Mouse (Mus musculus): ENCODE results near the gene Pnkd. TPM values are rescaled to one million over a fixed set of nuclear protein-coding genes. Genes with fewer than 3 reads are reported as not detected.

Gene Pnkd
- total RNA-seq, 2 experiments from 2014 or later, result 151 to 152 TPM

- no peak for DNase-seq (ENCODE audit: low spot score in 2 of 2)
- intact Hi-C loops (cut with DNase I), result loop anchor here (5.0 kb wide), 1 partner anchor 68 kb away; no protein-coding TSS in a partner anchor
Observed at GRCm38 (mm10) chr1:74275015-74275414, 9.7 kb upstream of the Pnkd start.

- intact Hi-C loops (cut with DNase I), result loop anchor here (5.0 kb wide), 1 partner anchor 70 kb away; no protein-coding TSS in a partner anchor
- DNase-seq (ENCODE audit: low spot score in 2 of 2), result no peak
Observed at GRCm38 (mm10) chr1:74277041-74277440, 7.7 kb upstream of the Pnkd start.

- no peak for DNase-seq (ENCODE audit: low spot score in 2 of 2)
- intact Hi-C loops (cut with DNase I), result loop anchor here (5.0 kb wide), 1 partner anchor 71 kb away; no protein-coding TSS in a partner anchor
Observed at GRCm38 (mm10) chr1:74277883-74278537, 6.7 kb upstream of the Pnkd start.

GRCm38 (mm10) chr1:74278538-74278937 is 6.2 kb upstream of the Pnkd start, which contains the start of gene Gpbar1:
Gpbar1 (plus strand) TSS chr1:74278550.
- no peak for DNase-seq (ENCODE audit: low spot score in 2 of 2)
- intact Hi-C loops (cut with DNase I), result loop anchor here (5.0 kb wide), 1 partner anchor 71 kb away; no protein-coding TSS in a partner anchor

GRCm38 (mm10) chr1:74278988-74279387 is 5.7 kb upstream of the Pnkd start:
- DNase-seq (ENCODE audit: low spot score in 2 of 2), result no peak
- intact Hi-C loops (cut with DNase I), result loop anchor here (5.0 kb wide), 1 partner anchor 72 kb away; no protein-coding TSS in a partner anchor

- intact Hi-C loops (cut with DNase I), result no loop called here
- no peak for DNase-seq (ENCODE audit: low spot score in 2 of 2)
Observed at GRCm38 (mm10) chr1:74280591-74281325, 4.0 kb upstream of the Pnkd start.

GRCm38 (mm10) chr1:74281372-74281771 is 3.4 kb upstream of the Pnkd start:
- DNase-seq (ENCODE audit: low spot score in 2 of 2), result no peak
- intact Hi-C loops (cut with DNase I), result no loop called here

GRCm38 (mm10) chr1:74281886-74282285 is 2.8 kb upstream of the Pnkd start:
- intact Hi-C loops (cut with DNase I), result no loop called here
- DNase-seq (ENCODE audit: low spot score in 2 of 2), result no peak

- intact Hi-C loops (cut with DNase I), result no loop called here
- no peak for DNase-seq (ENCODE audit: low spot score in 2 of 2)
Observed at GRCm38 (mm10) chr1:74282896-74283625, 1.7 kb upstream of the Pnkd start.

- intact Hi-C loops (cut with DNase I), result loop anchor here (2.0 kb wide), 1 partner anchor 47 kb away; the partner anchor contains the start of gene Arpc2
Observed at GRCm38 (mm10) chr1:74283686-74284463, 855 bp upstream of the Pnkd start.

GRCm38 (mm10) chr1:74285212-74286010 is 681 bp downstream of the Pnkd start:
- DNase-seq (ENCODE audit: low spot score in 2 of 2), result peak in 1 of 2 experiments; percentile 28
- intact Hi-C loops (cut with DNase I), result loop anchor here (2.0 to 5.0 kb wide), 2 partner anchors 49 to 167 kb away; partner anchors contain the start of gene Arpc2

More at GRCm38 (mm10) chr1:74283686-74284463, 855 bp upstream of the Pnkd start:
- DNase-seq (ENCODE audit: low spot score in 2 of 2), result peak; percentile 29 to 43

GRCm38 (mm10) chr1:74286869-74287607 is 2.3 kb downstream of the Pnkd start:
- DNase-seq (ENCODE audit: low spot score in 2 of 2), result peak in 1 of 2 experiments; percentile 26
- intact Hi-C loops (cut with DNase I), result loop anchor here (5.0 kb wide), 1 partner anchor 165 kb away; no protein-coding TSS in a partner anchor

- intact Hi-C loops (cut with DNase I), result loop anchor here (5.0 kb wide), 1 partner anchor 164 kb away; no protein-coding TSS in a partner anchor
- no peak for DNase-seq (ENCODE audit: low spot score in 2 of 2)
Observed at GRCm38 (mm10) chr1:74288327-74288726, 3.6 kb downstream of the Pnkd start.

GRCm38 (mm10) chr1:74289248-74289647 is 4.5 kb downstream of the Pnkd start:
- intact Hi-C loops (cut with DNase I), result loop anchor here (5.0 kb wide), 1 partner anchor 163 kb away; no protein-coding TSS in a partner anchor
- DNase-seq (ENCODE audit: low spot score in 2 of 2), result no peak

GRCm38 (mm10) chr1:74289740-74290139 is 5.0 kb downstream of the Pnkd start:
- no peak for DNase-seq (ENCODE audit: low spot score in 2 of 2)
- intact Hi-C loops (cut with DNase I), result loop anchor here (5.0 to 10.0 kb wide), 2 partner anchors 163 to 385 kb away; no protein-coding TSS in a partner anchor

GRCm38 (mm10) chr1:74290141-74290540 is 5.4 kb downstream of the Pnkd start:
- intact Hi-C loops (cut with DNase I), result loop anchor here (10.0 kb wide), 1 partner anchor 385 kb away; no protein-coding TSS in a partner anchor
- DNase-seq (ENCODE audit: low spot score in 2 of 2), result no peak

GRCm38 (mm10) chr1:74292331-74293020 is 7.7 kb downstream of the Pnkd start:
- intact Hi-C loops (cut with DNase I), result loop anchor here (10.0 kb wide), 1 partner anchor 388 kb away; no protein-coding TSS in a partner anchor
- DNase-seq (ENCODE audit: low spot score in 2 of 2), result no peak
